In the genomic region with DNA sequence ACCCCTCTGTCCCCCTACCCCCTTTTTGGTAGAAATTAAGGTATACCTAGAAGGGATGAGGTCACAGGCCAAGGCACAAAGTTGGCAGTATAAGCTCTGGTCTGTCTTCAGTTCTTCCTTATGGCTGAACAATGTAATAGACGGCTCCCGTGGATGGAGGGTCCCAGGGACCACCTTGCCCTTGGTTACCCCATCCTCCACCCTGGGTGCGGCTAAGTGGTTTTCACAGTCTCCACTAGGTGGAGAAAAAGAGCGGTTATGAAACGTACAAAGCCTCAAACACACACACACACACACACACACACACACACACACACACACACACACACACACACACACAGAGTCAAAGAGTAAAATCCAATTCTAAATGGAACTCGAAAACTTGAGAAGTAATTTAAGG, we compare ENCODE assay signal across 9 mouse cellular contexts.
DNase-seq lines count a peak whose midpoint lies in the region; ATAC-seq and TF ChIP-seq lines count a peak whose summit lies in the region.
"Had no signal": no experiment of that assay in that cellular context is flagged by ENCODE, and none has a peak within 500 bp of the region (broad histone marks: within the 10 kb centered on the region; RNA-seq: fewer than 3 reads in every experiment).

No protein-coding gene starts in this region.

- no peak for TF ChIP-seq CTCF in lung, adult 2 months (IDR thresholded peaks at IDR 0.05; ENCODE audit: insufficient read depth, low read length)

- no peaks in the 10 kb centered on the region for H3K9me3 ChIP-seq in hindbrain, embryonic 11.5 days (ENCODE audit: control insufficient read depth, low read length)
- no peaks in the 10 kb centered on the region for H3K9me3 ChIP-seq in hindbrain, embryonic 13.5 days
- no peaks in the 10 kb centered on the region for H3K9me3 ChIP-seq in limb, embryonic 10.5 days (replicated peaks)
- H3K9me3 ChIP-seq: liver, embryonic 13.5 days had no signal

- ATAC-seq in hindbrain, embryonic 11.5 days (ENCODE audit: low FRiP score), result peak; percentile 49; the same call in 1 of the 2 replicates
- no peak for ATAC-seq in hindbrain, embryonic 13.5 days (ENCODE audit: low FRiP score)

- H3K4me1 ChIP-seq in hindbrain, embryonic 11.5 days (replicated peaks; ENCODE audit: control insufficient read depth, insufficient read depth, low read length), result peaks cover 3% of the 10 kb centered on the region; the same call in 1 of the 2 replicates
- H3K4me1 ChIP-seq in hindbrain, embryonic 13.5 days (replicated peaks), result peaks cover 5% of the 10 kb centered on the region; the same call in 1 of the 2 replicates
- H3K4me1 ChIP-seq in lung, adult 2 months (ENCODE audit: control insufficient read depth, insufficient read depth, low read length), result no peaks in the 10 kb centered on the region
- peaks cover 25% of the 10 kb centered on the region for H3K4me1 ChIP-seq in limb, embryonic 10.5 days
- H3K4me1 ChIP-seq: liver, embryonic 13.5 days had no signal

- no peaks in the 10 kb centered on the region for H3K27me3 ChIP-seq in hindbrain, embryonic 11.5 days (ENCODE audit: control insufficient read depth, insufficient read depth, low read length)
- no peaks in the 10 kb centered on the region for H3K27me3 ChIP-seq in hindbrain, embryonic 13.5 days
- no peaks in the 10 kb centered on the region for H3K27me3 ChIP-seq in limb, embryonic 10.5 days (ENCODE audit: low read depth, poor library complexity, severe bottlenecking)
- H3K27me3 ChIP-seq: liver, embryonic 13.5 days had no signal

- WGBS in hindbrain, embryonic 11.5 days, result 49% methylated on average over 6 of the region's 6 CpGs
- WGBS in hindbrain, embryonic 13.5 days, result 54% methylated on average over 6 of the region's 6 CpGs
- 49% methylated on average over 6 of the region's 6 CpGs for WGBS in lung, adult 2 months
- 52% methylated on average over 6 of the region's 6 CpGs for WGBS in limb, embryonic 10.5 days

- H3K27ac ChIP-seq in hindbrain, embryonic 11.5 days (ENCODE audit: low read depth, low read length), result no peak overlapping the region
- H3K27ac ChIP-seq in hindbrain, embryonic 13.5 days, result no peak overlapping the region
- no peak overlapping the region for H3K27ac ChIP-seq in limb, embryonic 10.5 days
- H3K27ac ChIP-seq: liver, embryonic 13.5 days had no signal

- no peak overlapping the region for H3K9ac ChIP-seq in hindbrain, embryonic 11.5 days (ENCODE audit: low read depth, low read length)
- no peak overlapping the region for H3K9ac ChIP-seq in hindbrain, embryonic 13.5 days
- H3K9ac ChIP-seq: liver, embryonic 13.5 days had no signal

- H3K36me3 ChIP-seq in hindbrain, embryonic 11.5 days (ENCODE audit: control insufficient read depth, insufficient read depth, low read length), result no peaks in the 10 kb centered on the region
- no peaks in the 10 kb centered on the region for H3K36me3 ChIP-seq in hindbrain, embryonic 13.5 days
- H3K36me3 ChIP-seq in limb, embryonic 10.5 days, result no peaks in the 10 kb centered on the region
- H3K36me3 ChIP-seq: liver, embryonic 13.5 days had no signal

- no peak overlapping the region for H3K4me3 ChIP-seq in hindbrain, embryonic 11.5 days (ENCODE audit: low read depth, low read length)
- H3K4me3 ChIP-seq in hindbrain, embryonic 13.5 days, result no peak overlapping the region
- H3K4me3 ChIP-seq in lung, adult 2 months (replicated peaks; ENCODE audit: extremely low read depth, low read depth, low read length), result no peak overlapping the region
- peak overlapping the region; percentile 27; the same call in 1 of the 2 replicates for H3K4me3 ChIP-seq in limb, embryonic 10.5 days
- H3K4me3 ChIP-seq: liver, embryonic 13.5 days had no signal

- TF ChIP-seq POLR2A in lung, adult 2 months (IDR thresholded peaks at IDR 0.05; ENCODE audit: borderline replicate concordance, extremely low read depth, low read depth, low read length), result no peak

- no peak overlapping the region for H3K4me2 ChIP-seq in hindbrain, embryonic 11.5 days (replicated peaks; ENCODE audit: low read depth, low read length)
- H3K4me2 ChIP-seq in hindbrain, embryonic 13.5 days, result no peak overlapping the region
- H3K4me2 ChIP-seq: liver, embryonic 13.5 days had no signal

- DNase-seq in hindbrain, embryonic 11.5 days (ENCODE audit: low spot score), result peak; percentile 39
- DNase-seq in lung, postnatal 10 days, result peak; percentile 19
- no peak for DNase-seq in lung, adult 2 months
- DNase-seq in embryo, embryonic 9.5 days (ENCODE audit: extremely low spot score), result peak; percentile 23
- DNase-seq in limb, embryonic 10.5 days (ENCODE audit: low spot score), result peak; percentile 43
- no peak for DNase-seq in spleen, postnatal 10 days (ENCODE audit: low spot score in 2 of 2)
- DNase-seq in c-Kit-positive CD71-positive TER-119-positive erythroid progenitor cells, embryonic 14.5 days (ENCODE audit: low spot score), result no peak
- DNase-seq: liver, embryonic 13.5 days had no signal

Comparison
In these comparisons a context has a peak if more than half of its experiments do, and no peak if none do; other contexts are left out.
1. DNase-seq: peak in hindbrain, embryonic 11.5 days (single experiment), lung, postnatal 10 days (single experiment), embryo, embryonic 9.5 days (single experiment) and limb, embryonic 10.5 days (single experiment); none in lung, adult 2 months (single experiment), spleen, postnatal 10 days (0 of 2) and c-Kit-positive CD71-positive TER-119-positive erythroid progenitor cells, embryonic 14.5 days (single experiment).